Mouse (Mus musculus) limb, embryonic 15.5 days (tissue): ENCODE measurements at regions not wholly inside any gene's neighbourhood (a gene's known extent, or its start where the extent isn't known, plus 50 kb on each side); places are given as distances from the start of the nearest gene placed in this dataset.
A peak's percentile ranks its signal among the peaks of the same experiment; 100 is the strongest.

Experiments used
- ATAC-seq: fragments of 200-750 bp; cut with Nextera tagmentation; 2 replicates; pipeline ENCODE4 v1.8.0; 2017; ENCODE audit warnings: low read depth, moderate TSS enrichment; ENCODE audit not compliant: insufficient number of reproducible peaks, low FRiP score, low TSS enrichment
- H3K27ac ChIP-seq: fragments of 300-500 bp; sonication (generic); 2 replicates; pipeline ENCODE4 v1.5.1; 2015; ENCODE audit warnings: moderate library complexity, mild to moderate bottlenecking, inconsistent platforms
- H3K27me3 ChIP-seq: fragments of 300-500 bp; sonication (generic); 2 replicates; pipeline ENCODE4 v1.6.1; 2015; ENCODE audit warnings: inconsistent platforms
- H3K36me3 ChIP-seq: fragments of 300-500 bp; sonication (generic); 2 replicates; pipeline ENCODE4 v1.6.1; 2015; ENCODE audit warnings: inconsistent platforms
- H3K4me1 ChIP-seq: fragments of 300-500 bp; sonication (generic); 2 replicates; pipeline ENCODE4 v1.6.1; 2015; ENCODE audit warnings: inconsistent platforms
- H3K4me2 ChIP-seq: fragments of 300-500 bp; sonication (generic); 2 replicates; pipeline ENCODE4 v1.6.1; 2015; ENCODE audit warnings: mild to moderate bottlenecking, inconsistent platforms
- H3K4me3 ChIP-seq: fragments of 300-500 bp; sonication (generic); 2 replicates; pipeline ENCODE4 v1.5.1; 2015; ENCODE audit warnings: mild to moderate bottlenecking, inconsistent platforms
- H3K9ac ChIP-seq: fragments of 300-500 bp; sonication (generic); 2 replicates; pipeline ENCODE4 v1.6.1; 2015; ENCODE audit warnings: inconsistent platforms
- H3K9me3 ChIP-seq: fragments of 300-500 bp; sonication (generic); 2 replicates; pipeline ENCODE4 v1.6.1; 2016; ENCODE audit warnings: inconsistent platforms
- WGBS: fragments of 180-500 bp; shearing (Covaris S2); methylation state at CpG from one replicate; pipeline ENCODE4 v1.1.7; 2015; 5-methylcytosine and 5-hydroxymethylcytosine counted together

GRCm38 (mm10) chr7:117065771-117066170 is 315.0 kb upstream of the Xylt1 start:
- Histone ChIP-seq H3K27me3 (no peaks in the 10 kb centered on the region), H3K4me2 (no peak overlapping the region), H3K4me1 (no peaks in the 10 kb centered on the region), H3K36me3 (no peaks in the 10 kb centered on the region), H3K27ac (no peak overlapping the region), H3K4me3 (no peak overlapping the region), H3K9me3 (no peaks in the 10 kb centered on the region), H3K9ac (no peak overlapping the region)
- no peak for ATAC-seq
- 48% methylated on average over 2 of the region's 2 CpGs for WGBS

GRCm38 (mm10) chr7:117090911-117091550 is 289.7 kb upstream of the Xylt1 start:
- H3K27me3 ChIP-seq = no peaks in the 10 kb centered on the region

GRCm38 (mm10) chr7:117092860-117093259 is 287.9 kb upstream of the Xylt1 start:
- 79% methylated on average over 4 of the region's 4 CpGs for WGBS
- Histone ChIP-seq H3K4me2 (no peak overlapping the region), H3K9ac (no peak overlapping the region), H3K4me3 (no peak overlapping the region), H3K36me3 (no peaks in the 10 kb centered on the region), H3K27ac (no peak overlapping the region), H3K4me1 (no peaks in the 10 kb centered on the region), H3K27me3 (no peaks in the 10 kb centered on the region), H3K9me3 (no peaks in the 10 kb centered on the region)
- ATAC-seq = no peak

More at GRCm38 (mm10) chr7:117090911-117091550, 289.7 kb upstream of the Xylt1 start:
- Histone ChIP-seq H3K36me3 (no peaks in the 10 kb centered on the region), H3K4me2 (no peak overlapping the region), H3K4me3 (no peak overlapping the region), H3K27ac (no peak overlapping the region), H3K9ac (no peak overlapping the region), H3K9me3 (no peaks in the 10 kb centered on the region), H3K4me1 (no peaks in the 10 kb centered on the region)
- 50% methylated on average over 6 of the region's 6 CpGs for WGBS
- ATAC-seq = no peak

DNA sequence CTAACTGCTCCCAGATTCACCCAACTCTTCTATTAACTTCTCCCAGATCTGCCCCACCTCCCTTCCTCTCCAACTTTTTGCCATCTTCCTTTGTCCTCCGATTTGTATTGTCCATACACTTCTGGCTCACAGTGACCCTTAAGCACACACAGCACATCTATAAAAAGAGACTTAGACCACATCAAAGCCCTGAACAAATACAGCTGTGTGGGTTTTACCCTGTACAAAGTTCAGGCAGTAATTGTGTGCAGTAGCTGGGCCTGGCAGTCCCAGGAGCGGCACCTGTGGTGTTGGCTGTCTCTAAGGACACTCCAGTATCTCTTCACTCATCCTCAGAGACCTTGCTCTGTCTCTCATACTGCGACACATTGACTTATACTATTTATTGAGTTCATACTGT is 283.2 kb upstream of the Xylt1 start:
- WGBS = 52% methylated on average over 3 of the region's 3 CpGs
- H3K9me3 ChIP-seq = no peaks in the 10 kb centered on the region
- no peaks in the 10 kb centered on the region for H3K36me3 ChIP-seq
- no peaks in the 10 kb centered on the region for H3K27me3 ChIP-seq
- H3K4me1 ChIP-seq = no peaks in the 10 kb centered on the region
- H3K27ac ChIP-seq = no peak overlapping the region
- no peak overlapping the region for H3K4me2 ChIP-seq
- ATAC-seq = no peak
- H3K4me3 ChIP-seq = no peak overlapping the region
- H3K9ac ChIP-seq = no peak overlapping the region

DNA sequence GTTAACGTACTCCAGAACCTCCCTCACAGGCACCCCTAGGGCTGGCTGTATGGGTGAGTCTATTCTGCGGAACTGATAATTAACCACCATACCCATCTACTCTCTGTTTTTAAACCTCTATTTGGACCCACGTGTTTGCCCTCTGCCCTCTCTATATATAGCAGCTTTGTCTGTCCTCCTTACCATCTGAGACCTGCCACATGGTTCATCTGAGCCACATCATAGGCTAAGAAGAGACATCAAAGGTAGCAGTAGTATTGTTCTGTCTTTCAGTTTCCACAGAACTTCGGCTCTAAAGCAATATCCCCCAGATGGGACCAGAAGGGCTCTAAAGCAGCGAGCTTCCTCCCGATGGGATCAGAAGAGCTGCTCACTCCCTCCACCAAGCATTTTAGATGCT is 281.7 kb upstream of the Xylt1 start:
- no peak overlapping the region for H3K4me3 ChIP-seq
- no peak overlapping the region for H3K4me2 ChIP-seq
- no peaks in the 10 kb centered on the region for H3K36me3 ChIP-seq
- ATAC-seq = no peak
- H3K9me3 ChIP-seq = no peaks in the 10 kb centered on the region
- no peaks in the 10 kb centered on the region for H3K27me3 ChIP-seq
- H3K4me1 ChIP-seq = no peaks in the 10 kb centered on the region
- no peak overlapping the region for H3K9ac ChIP-seq
- no peak overlapping the region for H3K27ac ChIP-seq
- 66% methylated on average over 6 of the region's 6 CpGs for WGBS

DNA sequence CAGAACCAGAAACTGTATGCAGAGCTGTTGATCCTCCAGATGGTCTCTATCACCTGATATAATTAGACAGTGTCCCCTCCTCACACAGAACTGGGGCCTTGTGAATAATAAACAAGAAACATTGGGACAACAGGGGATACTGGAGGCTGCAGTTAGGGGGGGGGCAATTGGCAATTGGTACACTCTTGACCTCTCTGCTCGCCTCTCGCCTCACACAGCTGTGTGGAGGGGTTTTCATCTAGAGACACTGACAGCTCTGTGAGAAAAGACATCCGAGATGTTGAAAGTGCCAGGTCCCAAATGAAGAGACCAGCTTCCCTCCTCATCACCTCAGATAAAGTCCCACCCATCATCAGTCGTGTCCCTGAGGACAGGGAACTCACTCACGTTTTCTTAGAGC is 277.7 kb upstream of the Xylt1 start:
- no peaks in the 10 kb centered on the region for H3K27me3 ChIP-seq
- H3K4me3 ChIP-seq = no peak overlapping the region
- 62% methylated on average over 5 of the region's 5 CpGs for WGBS

DNA sequence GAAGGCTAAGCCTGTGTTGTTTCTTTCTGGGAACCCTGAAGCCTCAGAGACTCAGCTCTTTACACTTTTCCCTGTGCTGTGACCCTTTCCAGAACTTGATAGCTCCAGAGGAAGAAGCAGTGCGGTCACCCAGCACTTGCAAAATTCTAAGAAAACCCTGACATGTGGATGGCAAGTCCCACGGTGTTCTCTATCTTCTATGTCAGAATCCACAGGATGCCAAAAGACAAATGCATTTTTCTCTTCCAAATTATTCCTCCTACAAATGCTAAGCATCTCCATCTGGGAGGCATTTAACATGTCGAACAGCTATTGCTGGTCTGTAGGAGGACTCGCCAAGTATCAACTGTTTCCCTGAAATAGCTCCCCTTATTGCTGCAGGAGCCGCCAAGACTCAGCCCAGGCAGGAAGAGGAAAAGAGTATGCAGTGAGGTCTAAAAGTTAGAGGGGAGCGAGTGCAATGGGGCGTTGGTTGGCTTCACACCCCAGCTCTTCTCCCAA is 274.0 kb upstream of the Xylt1 start:
- ATAC-seq = no peak
- Histone ChIP-seq H3K4me2 (no peak overlapping the region), H3K4me1 (no peaks in the 10 kb centered on the region), H3K27ac (no peak overlapping the region), H3K4me3 (no peak overlapping the region), H3K9ac (no peak overlapping the region), H3K9me3 (no peaks in the 10 kb centered on the region), H3K27me3 (no peaks in the 10 kb centered on the region), H3K36me3 (no peaks in the 10 kb centered on the region)
- WGBS = 61% methylated on average over 7 of the region's 7 CpGs

More for the DNA sequence above, 277.7 kb upstream of the Xylt1 start:
- Histone ChIP-seq H3K9me3 (no peaks in the 10 kb centered on the region), H3K4me1 (no peaks in the 10 kb centered on the region), H3K4me2 (no peak overlapping the region), H3K27ac (no peak overlapping the region), H3K36me3 (no peaks in the 10 kb centered on the region), H3K9ac (no peak overlapping the region)
- ATAC-seq = no peak

DNA sequence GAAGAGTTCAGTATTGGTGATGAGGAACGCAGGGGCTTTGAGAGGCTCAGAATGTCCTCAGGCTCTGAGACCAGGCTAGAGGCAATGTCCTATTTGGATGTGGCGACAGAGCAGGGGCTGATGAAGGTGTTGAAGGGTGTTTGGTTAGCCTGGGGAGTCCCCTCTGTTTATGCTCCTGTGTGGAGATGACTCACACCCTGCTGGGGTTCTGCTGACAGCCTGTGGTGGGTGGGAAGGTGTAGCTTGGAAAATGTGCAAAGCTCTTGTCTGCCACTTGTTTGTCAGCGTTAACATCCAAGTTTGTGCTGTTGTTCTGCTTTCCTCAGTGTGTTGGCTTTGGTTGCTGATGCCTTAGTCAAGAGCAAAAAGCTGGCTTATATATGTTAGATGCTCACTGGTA is 272.4 kb upstream of the Xylt1 start:
- Histone ChIP-seq H3K4me1 (no peaks in the 10 kb centered on the region), H3K4me2 (no peak overlapping the region), H3K36me3 (no peaks in the 10 kb centered on the region), H3K27ac (no peak overlapping the region), H3K27me3 (no peaks in the 10 kb centered on the region), H3K4me3 (no peak overlapping the region), H3K9me3 (no peaks in the 10 kb centered on the region), H3K9ac (no peak overlapping the region)
- 80% methylated on average over 3 of the region's 3 CpGs for WGBS
- no peak for ATAC-seq

DNA sequence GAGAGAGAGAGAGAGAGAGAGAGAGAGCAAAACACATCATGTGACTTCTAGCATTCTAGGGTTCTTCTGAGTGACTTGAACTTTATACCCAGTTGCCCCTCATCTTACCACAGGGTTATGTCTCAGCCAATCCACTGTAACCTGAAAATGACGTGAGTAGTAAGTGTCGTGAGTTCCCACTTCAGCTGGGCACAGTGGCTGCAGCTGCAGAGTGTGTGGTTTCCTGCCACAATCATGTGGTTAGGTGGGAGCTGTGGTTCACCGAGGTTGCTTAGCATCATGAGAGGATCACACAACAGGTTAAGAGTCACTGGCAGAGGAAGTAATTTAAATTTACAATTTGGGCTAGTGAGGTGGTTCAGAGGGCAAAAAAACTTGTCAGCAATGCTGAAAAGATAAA is 253.1 kb upstream of the Xylt1 start:
- H3K9ac ChIP-seq = no peak overlapping the region
- ATAC-seq = no peak
- H3K9me3 ChIP-seq = no peaks in the 10 kb centered on the region
- no peaks in the 10 kb centered on the region for H3K4me1 ChIP-seq
- no peak overlapping the region for H3K4me3 ChIP-seq
- WGBS = 50% methylated on average over 3 of the region's 3 CpGs
- H3K4me2 ChIP-seq = no peak overlapping the region
- no peaks in the 10 kb centered on the region for H3K27me3 ChIP-seq
- H3K36me3 ChIP-seq = no peaks in the 10 kb centered on the region
- no peak overlapping the region for H3K27ac ChIP-seq

GRCm38 (mm10) chr7:117134869-117135268 is 245.9 kb upstream of the Xylt1 start:
- no peak overlapping the region for H3K9ac ChIP-seq
- H3K4me1 ChIP-seq = peaks cover 3% of the 10 kb centered on the region; the same call in 1 of the 2 replicates
- no peak overlapping the region for H3K4me2 ChIP-seq
- H3K36me3 ChIP-seq = no peaks in the 10 kb centered on the region
- H3K9me3 ChIP-seq = no peaks in the 10 kb centered on the region
- 81% methylated on average over 1 of the region's 1 CpGs for WGBS
- H3K27me3 ChIP-seq = no peaks in the 10 kb centered on the region
- no peak overlapping the region for H3K4me3 ChIP-seq
- no peak overlapping the region for H3K27ac ChIP-seq
- ATAC-seq = no peak

GRCm38 (mm10) chr7:117138681-117139080 is 242.1 kb upstream of the Xylt1 start:
- no peak overlapping the region for H3K4me3 ChIP-seq
- peaks cover 4% of the 10 kb centered on the region; the same call in 1 of the 2 replicates for H3K4me1 ChIP-seq
- H3K4me2 ChIP-seq = no peak overlapping the region
- no peaks in the 10 kb centered on the region for H3K9me3 ChIP-seq
- H3K36me3 ChIP-seq = no peaks in the 10 kb centered on the region
- no peak overlapping the region for H3K27ac ChIP-seq
- ATAC-seq = no peak
- no peaks in the 10 kb centered on the region for H3K27me3 ChIP-seq
- 36% methylated on average over 1 of the region's 1 CpGs for WGBS
- no peak overlapping the region for H3K9ac ChIP-seq

DNA sequence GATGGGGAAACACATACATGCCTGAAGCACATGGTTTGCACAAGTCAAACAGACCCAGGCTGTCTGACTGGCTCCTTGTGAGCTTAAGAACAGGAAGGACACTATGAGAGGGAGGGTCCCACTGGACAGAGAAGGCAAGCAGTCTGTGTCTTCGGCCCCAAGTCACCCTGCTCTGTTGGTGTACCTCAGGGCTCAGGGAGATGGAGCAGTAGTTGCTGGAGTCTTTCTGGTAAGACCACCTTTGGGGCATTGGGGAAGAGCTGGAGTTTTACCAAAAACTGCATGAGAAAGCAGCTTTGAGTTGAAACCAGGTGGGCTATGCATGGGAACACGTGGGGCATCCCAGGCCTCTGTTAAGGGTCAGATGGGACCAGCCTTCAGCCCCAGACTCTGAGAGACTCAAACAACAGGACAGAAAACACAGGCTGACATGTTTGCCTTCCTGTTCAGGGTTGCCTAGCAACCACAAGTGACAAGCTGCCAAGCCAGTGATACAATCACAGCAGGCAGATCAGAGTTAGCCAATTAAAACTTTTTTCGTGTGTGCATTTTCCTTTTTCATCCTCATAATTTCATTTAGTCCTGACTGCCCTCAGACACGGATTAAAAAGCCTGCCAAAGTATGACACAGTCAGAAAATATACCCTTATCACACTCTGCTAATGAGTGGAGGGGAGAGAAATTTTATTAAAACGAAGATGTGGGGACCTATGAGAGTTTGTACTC is 241.4 kb upstream of the Xylt1 start:
- no peaks in the 10 kb centered on the region for H3K36me3 ChIP-seq
- no peak for ATAC-seq
- H3K27me3 ChIP-seq = no peaks in the 10 kb centered on the region
- H3K9ac ChIP-seq = no peak overlapping the region
- H3K27ac ChIP-seq = 0 out of 2 replicates have a peak overlapping the region, but pooled peaks have one; percentile 5
- H3K9me3 ChIP-seq = no peaks in the 10 kb centered on the region
- no peak overlapping the region for H3K4me3 ChIP-seq
- peaks cover 4% of the 10 kb centered on the region; the same call in 1 of the 2 replicates for H3K4me1 ChIP-seq
- H3K4me2 ChIP-seq = no peak overlapping the region
- 23% methylated on average over 5 of the region's 5 CpGs for WGBS
